Mouse (Mus musculus) megakaryocyte progenitor cell, adult 5-6 weeks (primary cell): Measurements from ENCODE around the gene Nemf. TPM values are rescaled to one million over a fixed set of nuclear protein-coding genes. Genes with fewer than 3 reads are reported as not detected.
A peak's percentile ranks its signal among the peaks of the same experiment; 100 is the strongest.
"Not testable (repeated sequence)": the region's sequence is repeated elsewhere in the genome, so short reads cannot be mapped to it uniquely, and the experiment has no call there.

ENCODE experiments used
- ATAC-seq: replicated peaks from 2 replicates; pipeline ENCODE4 v1.8.0; 2016; ENCODE audit warnings: mild to moderate bottlenecking, moderate TSS enrichment, inconsistent platforms; ENCODE audit not compliant: poor library complexity
- total RNA-seq, 2 experiments: library from RNA; stranded (forward) in 1 of 2; stranded (reverse) in 1 of 2; fragments of 157-497, 149-512 nt in 1 of 2; fragments of 200-1000 nt in 1 of 2; gene quantifications; 2 replicates each; pipeline versions ENCODE4 v1.2.3 to v1.2.4; 2015 to 2017

Nemf gene
- total RNA-seq (2015) (62.7 and 76.9 TPM in 2 replicates), total RNA-seq (2017) (80.0 and 130 TPM in 2 replicates)

GRCm38 (mm10) chr12:69356546-69357299, at the start of gene Nemf:
Nemf (minus strand) TSS chr12:69357165.
- ATAC-seq = peak; percentile 70

- no peak for ATAC-seq
Measured at GRCm38 (mm10) chr12:69402594-69403167, 45.7 kb upstream of the Nemf start.

DNA sequence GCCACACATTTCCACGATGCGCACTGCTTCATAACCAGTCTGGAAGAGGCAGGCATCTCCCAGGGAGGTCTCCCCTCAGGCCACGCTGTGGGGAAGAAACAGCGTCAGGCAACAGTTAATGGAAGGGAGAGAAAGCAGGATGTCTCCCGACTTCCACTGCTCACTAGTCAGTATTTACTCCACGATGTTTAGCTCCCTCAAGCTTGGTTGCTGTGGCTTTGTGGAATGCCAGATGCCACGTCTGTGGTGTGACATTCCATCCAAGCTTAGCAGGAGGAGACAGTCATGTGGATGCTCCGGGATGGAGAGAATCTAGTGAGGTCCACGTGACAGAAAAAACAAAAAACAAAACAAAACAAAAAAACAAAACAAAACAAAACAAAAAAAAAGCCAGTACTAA, 45.1 kb upstream of the Nemf start:
- ATAC-seq = no peak

GRCm38 (mm10) chr12:69400871-69401286, 43.9 kb upstream of the Nemf start:
- ATAC-seq = peak; percentile 78

DNA sequence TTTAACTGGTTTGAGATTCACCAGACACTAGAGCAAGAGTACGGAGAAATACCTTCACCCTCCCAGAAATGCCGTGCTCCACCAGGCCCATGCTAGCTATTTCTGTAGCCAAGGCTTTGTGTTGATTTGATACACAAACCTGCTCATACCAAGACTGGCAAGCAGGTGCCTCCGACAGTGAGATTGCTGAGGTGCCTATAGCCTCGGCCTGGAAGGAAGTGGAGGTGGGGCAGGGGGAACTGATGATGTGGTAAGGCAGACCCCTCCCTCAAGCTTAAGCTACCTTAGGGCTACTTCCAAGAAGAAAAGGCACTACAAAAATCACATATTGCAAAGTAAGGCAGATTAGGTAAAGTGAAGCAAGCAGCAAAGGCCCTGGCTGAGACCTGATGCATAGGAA, 43.4 kb upstream of the Nemf start:
- ATAC-seq = no peak

GRCm38 (mm10) chr12:69394456-69394855, 37.5 kb upstream of the Nemf start:
- no peak for ATAC-seq

GRCm38 (mm10) chr12:69393076-69393475, 36.1 kb upstream of the Nemf start:
- no peak for ATAC-seq

- no peak for ATAC-seq
Measured at GRCm38 (mm10) chr12:69390000-69390698, 33.2 kb upstream of the Nemf start.

DNA sequence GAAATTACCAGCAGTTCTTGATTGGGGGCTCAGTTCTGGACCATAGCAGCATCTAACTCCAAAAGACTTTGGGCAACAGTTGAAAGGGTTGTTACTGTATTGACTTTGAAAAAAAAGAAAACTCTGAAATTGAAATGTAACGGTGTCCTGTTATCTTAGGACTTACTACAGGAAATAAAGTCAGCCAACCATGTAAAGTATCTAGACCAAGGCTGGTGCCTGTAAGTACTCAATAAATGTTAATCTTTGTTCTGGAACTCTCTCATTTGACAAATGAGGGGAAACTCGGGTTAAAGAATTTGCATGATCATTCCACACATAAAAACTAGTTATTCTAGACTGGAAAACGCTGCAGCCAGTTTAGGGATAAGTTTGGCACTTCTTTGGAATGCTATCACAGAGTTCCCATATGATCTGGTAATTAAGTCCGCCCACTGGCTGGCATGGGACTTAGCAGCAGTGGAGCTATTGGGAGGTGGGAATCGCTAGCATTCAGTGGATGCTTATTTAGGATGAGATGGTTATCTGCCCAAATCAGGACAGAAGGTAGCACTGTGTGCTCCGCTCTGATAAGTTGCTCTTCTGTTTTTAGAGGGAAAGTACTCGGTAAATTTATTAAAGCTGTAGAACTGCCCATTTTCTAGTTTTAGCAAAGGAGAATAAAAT, 32.4 kb upstream of the Nemf start:
- no peak for ATAC-seq

- ATAC-seq = no peak
Measured at GRCm38 (mm10) chr12:69388321-69388869, 31.4 kb upstream of the Nemf start.

DNA sequence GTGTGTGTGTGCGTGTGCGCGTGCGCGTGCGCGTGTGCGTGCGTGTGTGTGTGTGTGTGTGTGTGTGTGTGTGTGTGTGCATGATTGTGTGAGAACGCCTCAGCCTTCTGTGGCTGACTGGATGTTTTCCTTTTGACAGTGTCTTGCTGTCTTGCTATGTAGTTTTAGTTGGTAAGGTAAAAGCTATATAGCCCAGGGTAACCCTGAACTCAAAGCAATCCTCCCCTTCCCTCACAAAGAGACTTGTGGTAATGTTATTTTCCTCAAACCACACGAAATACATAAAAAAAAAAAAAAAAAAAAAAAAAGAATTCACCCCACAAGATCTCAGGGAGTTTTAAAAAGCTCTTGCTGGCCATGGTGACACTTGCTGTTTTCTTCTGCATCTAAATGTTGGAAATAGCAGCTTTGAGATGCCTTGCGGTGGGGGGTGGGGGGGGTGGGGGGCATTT, 29.3 kb upstream of the Nemf start:
- not testable (repeated sequence) for ATAC-seq

- peak; percentile 64 for ATAC-seq
Measured at GRCm38 (mm10) chr12:69385542-69386280, 28.7 kb upstream of the Nemf start.

GRCm38 (mm10) chr12:69384606-69385005, 27.6 kb upstream of the Nemf start:
- ATAC-seq = no peak

DNA sequence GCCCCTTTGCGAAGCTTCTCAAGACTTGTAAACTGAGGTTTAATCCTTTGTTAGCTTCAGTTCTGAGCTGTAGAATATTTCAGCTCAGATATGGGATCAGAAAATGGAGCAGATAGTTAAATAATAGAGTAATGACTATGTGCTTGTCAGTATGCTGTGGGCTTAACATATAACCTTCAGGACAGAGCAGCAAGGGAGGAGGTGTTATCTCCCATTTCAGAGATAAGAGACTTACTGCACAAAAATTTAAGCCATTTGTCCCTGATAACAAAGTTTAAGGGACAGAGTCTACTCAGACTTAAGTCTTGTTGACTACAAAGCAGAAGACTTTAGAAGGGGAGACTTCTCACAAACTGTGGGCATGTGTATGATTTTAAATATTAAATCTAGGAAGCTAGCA, 25.9 kb upstream of the Nemf start:
- ATAC-seq = peak; percentile 40

DNA sequence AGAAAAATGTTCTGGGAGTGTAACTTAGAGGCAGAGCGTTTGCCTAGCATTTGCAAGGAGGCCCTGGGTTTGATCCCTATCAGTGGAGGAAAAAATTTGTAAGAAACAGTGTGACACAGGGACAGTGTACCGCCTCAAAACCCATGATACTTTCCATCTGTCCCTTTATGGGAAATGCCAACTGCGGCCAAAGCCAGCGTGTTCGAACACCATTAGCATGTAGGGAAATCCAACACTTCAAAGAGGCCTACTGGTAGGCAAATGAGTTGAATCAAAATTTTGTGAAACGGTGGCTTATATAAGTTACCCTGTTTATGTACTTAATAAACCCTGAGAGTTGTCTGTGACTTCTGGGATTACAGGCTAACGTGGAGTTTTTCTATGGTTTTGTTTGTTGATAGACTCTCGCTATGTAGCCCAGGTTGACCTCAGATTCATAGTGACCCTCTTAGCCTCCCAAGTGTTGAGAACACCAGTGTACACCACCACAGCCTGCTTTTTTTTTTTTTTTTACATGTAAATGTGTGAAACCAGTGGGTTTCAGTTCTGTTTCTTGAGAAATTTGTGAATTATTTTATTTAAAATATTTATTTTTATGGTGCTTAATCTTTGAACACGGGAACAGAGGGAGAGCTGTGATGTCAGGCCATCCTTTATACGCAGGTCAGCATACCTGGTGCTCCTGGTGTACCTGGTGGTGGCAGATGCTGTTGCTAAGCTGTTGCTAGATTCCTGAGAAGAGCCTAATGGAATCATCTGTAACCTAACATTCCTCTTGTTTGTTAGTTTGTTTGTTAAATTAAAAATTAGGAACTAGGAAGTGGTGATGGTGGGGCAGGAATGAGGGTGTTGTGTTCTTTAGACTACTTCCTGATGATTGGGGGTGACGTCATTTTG, 21.8 kb upstream of the Nemf start:
- no peak for ATAC-seq

GRCm38 (mm10) chr12:69377636-69378035, 20.7 kb upstream of the Nemf start:
- ATAC-seq = not testable (repeated sequence)

- no peak for ATAC-seq
Measured at GRCm38 (mm10) chr12:69377188-69377587, 20.2 kb upstream of the Nemf start.

DNA sequence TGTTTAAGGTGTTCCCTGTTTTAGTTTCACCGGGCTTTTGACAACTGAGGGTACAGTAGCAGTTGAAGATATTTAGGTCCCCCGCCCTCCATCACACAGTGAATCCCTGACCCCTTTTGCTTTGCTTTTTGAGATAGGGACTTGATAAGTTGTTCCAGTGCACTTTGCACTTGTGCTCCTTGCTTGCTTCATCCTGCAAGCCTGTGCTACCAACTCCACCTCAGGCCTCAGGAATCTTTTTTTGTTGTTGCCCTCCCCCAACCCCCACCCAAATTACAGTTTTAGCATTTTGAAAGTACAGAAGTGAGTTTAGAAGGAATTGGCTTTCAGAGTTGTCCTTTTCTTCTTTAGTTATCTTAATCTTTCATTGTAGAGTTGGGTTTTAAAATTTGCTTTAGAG, 19.2 kb upstream of the Nemf start:
- no peak for ATAC-seq
